Mouse (Mus musculus) myocyte (in vitro differentiated cells): Measurements from ENCODE around the gene Sbk2.
"Not testable (repeated sequence)": the region's sequence is repeated elsewhere in the genome, so short reads cannot be mapped to it uniquely, and the experiment has no call there.

Experiments
- E2F4 ChIP-seq: IDR thresholded peaks from one replicate; pipeline ENCODE4 v1.6.1; 2011; ENCODE audit warnings: mild to moderate bottlenecking, control low read depth, moderate library complexity; ENCODE audit not compliant: insufficient read depth
- MAX ChIP-seq: IDR thresholded peaks from one replicate; pipeline ENCODE4 v1.6.1; 2011; ENCODE audit warnings: low read depth, mild to moderate bottlenecking, control low read depth
- POLR2A ChIP-seq: IDR thresholded peaks from one replicate; pipeline ENCODE4 v1.6.1; 2011; ENCODE audit warnings: low read depth, mild to moderate bottlenecking, control low read depth, moderate library complexity; ENCODE audit not compliant: insufficient read length
- REST ChIP-seq: IDR thresholded peaks from one replicate; pipeline ENCODE4 v1.6.1; 2011; ENCODE audit warnings: mild to moderate bottlenecking, control low read depth, moderate library complexity; ENCODE audit not compliant: insufficient read depth, insufficient read length
- USF1 ChIP-seq: IDR thresholded peaks from one replicate; pipeline ENCODE4 v1.6.1; 2011; ENCODE audit warnings: low read depth, mild to moderate bottlenecking, control low read depth, moderate library complexity

DNA sequence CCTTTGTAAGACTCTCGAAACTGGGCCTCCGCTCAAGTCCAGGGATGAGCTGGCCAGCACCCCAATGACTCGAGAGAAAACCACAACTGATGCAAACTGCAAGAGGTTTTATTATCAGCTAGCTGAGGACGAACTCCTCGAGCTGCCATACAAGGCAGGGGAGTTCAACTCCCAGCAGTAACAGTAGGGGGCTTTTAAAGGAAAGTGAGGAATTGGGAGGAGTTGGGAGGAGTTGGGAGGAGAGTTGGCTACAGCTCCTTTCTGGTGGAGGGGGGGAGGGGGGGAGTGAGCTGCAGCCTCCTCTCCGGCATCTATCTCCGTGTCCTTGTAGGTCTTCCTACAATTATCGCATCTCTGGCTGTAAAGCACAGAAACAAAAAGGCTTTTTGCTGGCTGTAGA is 38.7 kb upstream of the Sbk2 start:
- not testable (repeated sequence) for TF ChIP-seq POLR2A, MAX, REST, E2F4, USF1
